Mouse (Mus musculus) forebrain, postnatal 0 days (tissue): ENCODE results near the gene Tollip. TPM values are rescaled to one million over a fixed set of nuclear protein-coding genes. Genes with fewer than 3 reads are reported as not detected.

Experiments used
- ATAC-seq: fragments of 200-750 bp; cut with Nextera tagmentation; 2 replicates; pipeline ENCODE4 v1.8.0; 2017; ENCODE audit warnings: mild to moderate bottlenecking, moderate library complexity
- DNase-seq: peaks from one replicate; pipeline ENCODE4 v3.0.0-alpha.2; 2015
- H3K27ac ChIP-seq: fragments of 300-500 bp; sonication (generic); 2 replicates; pipeline ENCODE4 v1.5.1; 2014; ENCODE audit warnings: low read depth, mild to moderate bottlenecking, antibody characterized with exemption, low read length, moderate library complexity, mixed read lengths
- H3K27me3 ChIP-seq: fragments of 300-500 bp; sonication (generic); 2 replicates; pipeline ENCODE4 v1.6.1; 2014; ENCODE audit warnings: mild to moderate bottlenecking, low read length, mixed read lengths; ENCODE audit not compliant: insufficient read depth
- H3K36me3 ChIP-seq: fragments of 300-500 bp; sonication (generic); 2 replicates; pipeline ENCODE4 v1.6.1; 2014; ENCODE audit warnings: mild to moderate bottlenecking, moderate library complexity; ENCODE audit not compliant: insufficient read depth
- H3K4me1 ChIP-seq: fragments of 300-500 bp; sonication (generic); 2 replicates; pipeline ENCODE4 v1.6.1; 2014; ENCODE audit warnings: antibody characterized with exemption; ENCODE audit not compliant: insufficient read depth
- H3K4me2 ChIP-seq: fragments of 300-500 bp; sonication (generic); 2 replicates; pipeline ENCODE4 v1.6.1; 2014; ENCODE audit warnings: low read depth, mild to moderate bottlenecking, moderate library complexity
- H3K4me3 ChIP-seq: fragments of 300-500 bp; sonication (generic); 2 replicates; pipeline ENCODE4 v1.5.1; 2014; ENCODE audit warnings: low read depth, low read length, mixed read lengths
- H3K9ac ChIP-seq: fragments of 300-500 bp; sonication (generic); 2 replicates; pipeline ENCODE4 v1.6.1; 2014; ENCODE audit warnings: mild to moderate bottlenecking
- H3K9me3 ChIP-seq: fragments of 300-500 bp; sonication (generic); 2 replicates; pipeline ENCODE4 v1.6.1; 2016; ENCODE audit warnings: low read length
- CTCF ChIP-seq: sonication (generic); IDR thresholded peaks from 2 replicates; pipeline ENCODE4 v1.5.1; 2016; ENCODE audit warnings: antibody characterized with exemption, control low read depth, low read depth
- WGBS: fragments of 180-500 bp; shearing (Covaris S2); extraction: QIAGEN DNeasy Blood & Tissue Kit; methylation state at CpG from one replicate; pipeline ENCODE4 v1.1.7; 2014; 5-methylcytosine and 5-hydroxymethylcytosine counted together
- polyA plus RNA-seq: library from polyadenylated mRNA; unstranded; fragments of >200 nt; fragmentation: Nextera tagmentation; extraction: Ambion mirVana; gene quantifications from 2 replicates; pipeline ENCODE4 v1.2.1, GENCODE M21; 2015
- total RNA-seq: library from RNA; depleted of rRNA; stranded (reverse); fragments of >200 nt; gene quantifications from 2 replicates; pipeline ENCODE4 v1.2.3, GENCODE M21; 2014

Gene Tollip
- total and polyA plus RNA-seq, 2 experiments from 2014 or later: 78.3 to 89.8 TPM

- peaks cover 11% of the 10 kb centered on the region; the same call in 1 of the 2 replicates for H3K4me1 ChIP-seq
- H3K4me3 ChIP-seq: no peak overlapping the region
- ATAC-seq (0 out of 2 replicates have a peak, but pooled peaks have one; percentile 7), DNase-seq (no peak)
- no peak overlapping the region for H3K9ac ChIP-seq
- no peak overlapping the region for H3K4me2 ChIP-seq
- WGBS: 68% methylated on average over 4 of the region's 4 CpGs
- no peaks in the 10 kb centered on the region for H3K27me3 ChIP-seq
- no peaks in the 10 kb centered on the region for H3K36me3 ChIP-seq
- no peaks in the 10 kb centered on the region for H3K9me3 ChIP-seq
- no peak for TF ChIP-seq CTCF
- H3K27ac ChIP-seq: no peak overlapping the region
Observed at GRCm38 (mm10) chr7:141957524-141958051, 39.3 kb upstream of the Tollip start.

DNA sequence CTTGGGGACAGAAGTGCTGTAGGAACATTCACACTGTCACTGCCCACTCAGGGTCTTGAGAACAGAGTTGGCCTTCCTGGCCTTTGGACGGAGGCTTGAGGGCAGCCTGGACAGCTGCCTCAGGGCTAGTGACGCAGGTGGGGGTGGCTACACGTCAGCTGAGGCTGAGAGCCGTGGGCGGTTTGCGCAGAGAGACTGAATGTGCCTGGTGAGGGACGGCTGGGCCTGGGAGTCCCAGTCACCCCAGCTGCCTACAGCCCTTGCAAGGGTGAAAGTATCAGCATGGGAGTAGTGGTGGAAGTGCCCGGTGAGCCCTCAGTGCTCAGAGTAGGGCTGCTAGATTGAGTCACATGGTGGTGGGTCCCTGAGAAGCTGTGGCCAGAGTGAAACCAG is 37.9 kb upstream of the Tollip start:
- no peak for ATAC-seq
- Histone ChIP-seq H3K36me3 (no peaks in the 10 kb centered on the region), H3K4me2 (no peak overlapping the region), H3K27me3 (no peaks in the 10 kb centered on the region), H3K9me3 (no peaks in the 10 kb centered on the region), H3K4me1 (peaks cover 18% of the 10 kb centered on the region), H3K4me3 (no peak overlapping the region), H3K9ac (no peak overlapping the region), H3K27ac (no peak overlapping the region)
- 76% methylated on average over 8 of the region's 8 CpGs for WGBS
- no peak for TF ChIP-seq CTCF
- no peak for DNase-seq

- WGBS: 60% methylated on average over 5 of the region's 5 CpGs
- Histone ChIP-seq H3K4me3 (no peak overlapping the region), H3K27me3 (no peaks in the 10 kb centered on the region), H3K9ac (no peak overlapping the region), H3K36me3 (no peaks in the 10 kb centered on the region), H3K9me3 (no peaks in the 10 kb centered on the region), H3K27ac (no peak overlapping the region), H3K4me2 (no peak overlapping the region), H3K4me1 (peaks cover 20% of the 10 kb centered on the region)
- TF ChIP-seq CTCF: no peak
- DNase-seq: no peak
- ATAC-seq: peak; percentile 39; the same call in 1 of the 2 replicates
Observed at GRCm38 (mm10) chr7:141955565-141956173, 37.4 kb upstream of the Tollip start.

- Histone ChIP-seq H3K4me2 (no peak overlapping the region), H3K4me3 (no peak overlapping the region), H3K9me3 (no peaks in the 10 kb centered on the region), H3K4me1 (peaks cover 23% of the 10 kb centered on the region), H3K36me3 (no peaks in the 10 kb centered on the region), H3K9ac (no peak overlapping the region), H3K27ac (no peak overlapping the region), H3K27me3 (no peaks in the 10 kb centered on the region)
- DNase-seq (no peak), ATAC-seq (no peak)
- no peak for TF ChIP-seq CTCF
- WGBS: 78% methylated on average over 6 of the region's 6 CpGs
Observed at GRCm38 (mm10) chr7:141953616-141954015, 35.3 kb upstream of the Tollip start.

DNA sequence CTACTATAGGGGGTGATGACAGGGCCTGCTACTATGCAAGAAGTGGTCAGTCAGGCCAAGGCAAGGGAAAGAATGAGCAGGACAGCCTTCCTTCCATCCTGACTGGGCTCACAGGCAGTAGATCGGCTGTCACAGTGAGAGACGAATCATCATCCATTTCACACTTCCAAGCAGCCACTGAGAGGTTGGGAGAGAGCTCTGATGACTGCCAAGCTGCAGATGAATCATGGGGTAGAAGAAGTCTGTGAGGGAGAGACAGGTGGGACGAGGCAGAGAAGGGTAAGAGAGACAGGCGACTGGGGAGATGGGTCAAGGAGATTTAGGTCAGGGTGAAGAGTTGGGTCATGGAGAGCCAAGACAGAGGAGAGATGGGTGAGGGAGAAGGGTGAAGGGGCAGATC is 34.6 kb upstream of the Tollip start:
- Histone ChIP-seq H3K27me3 (no peaks in the 10 kb centered on the region), H3K36me3 (no peaks in the 10 kb centered on the region), H3K4me2 (no peak overlapping the region), H3K9me3 (no peaks in the 10 kb centered on the region), H3K4me3 (no peak overlapping the region), H3K27ac (no peak overlapping the region), H3K9ac (no peak overlapping the region), H3K4me1 (peaks cover 30% of the 10 kb centered on the region)
- ATAC-seq: no peak
- TF ChIP-seq CTCF: no peak
- WGBS: 71% methylated on average over 4 of the region's 4 CpGs
- no peak for DNase-seq

GRCm38 (mm10) chr7:141951821-141952220 is 33.5 kb upstream of the Tollip start:
- WGBS: 86% methylated on average over 4 of the region's 4 CpGs
- H3K27ac ChIP-seq: no peak overlapping the region
- no peaks in the 10 kb centered on the region for H3K36me3 ChIP-seq
- ATAC-seq (no peak), DNase-seq (no peak)
- H3K9ac ChIP-seq: peak overlapping the region; percentile 96; the same call in 1 of the 2 replicates
- peak overlapping the region; percentile 55 for H3K4me2 ChIP-seq
- no peak for TF ChIP-seq CTCF
- no peaks in the 10 kb centered on the region for H3K27me3 ChIP-seq
- peaks cover 34% of the 10 kb centered on the region for H3K4me1 ChIP-seq
- H3K9me3 ChIP-seq: no peaks in the 10 kb centered on the region
- H3K4me3 ChIP-seq: peak overlapping the region; percentile 87
